Mouse (Mus musculus): ENCODE measurements around the gene Guk1. TPM values are rescaled to one million over a fixed set of nuclear protein-coding genes. Genes with fewer than 3 reads are reported as not detected.

Gene Guk1
- polyA plus RNA-seq, 1 experiment = 284 TPM

GRCm38 (mm10) chr11:59210020-59210419 is 18.0 kb upstream of the Guk1 start:
- 76% methylated on average over 4 of the region's 4 CpGs for WGBS
- TF ChIP-seq POLR2A (IDR thresholded peaks at IDR 0.05; ENCODE audit: low read depth, low read length) (no peak), CTCF (IDR thresholded peaks at IDR 0.05; ENCODE audit: extremely low read depth, insufficient read length, insufficient replicate concordance, low read depth, low read length) (no peak)
- Histone ChIP-seq H3K4me3 (ENCODE audit: low read depth, low read length) (no peak overlapping the region), H3K27me3 (ENCODE audit: control insufficient read depth, insufficient read depth, low read length) (no peaks in the 10 kb centered on the region), H3K27ac (ENCODE audit: insufficient read depth, low read depth, low read length) (0 out of 2 replicates have a peak overlapping the region, but pooled peaks have one; percentile 29), H3K36me3 (ENCODE audit: control insufficient read depth, insufficient read depth, low read length) (peaks cover 45% of the 10 kb centered on the region), H3K4me1 (ENCODE audit: control insufficient read depth, insufficient read depth, insufficient read length, low read length) (peaks cover 10% of the 10 kb centered on the region)

GRCm38 (mm10) chr11:59209580-59209979 is 17.6 kb upstream of the Guk1 start:
- H3K4me1 ChIP-seq (ENCODE audit: control insufficient read depth, insufficient read depth, insufficient read length, low read length) = peaks cover 10% of the 10 kb centered on the region
- H3K4me3 ChIP-seq (ENCODE audit: low read depth, low read length) = peak overlapping the region; percentile 89
- H3K27ac ChIP-seq (ENCODE audit: insufficient read depth, low read depth, low read length) = peak overlapping the region; percentile 41; the same call in 1 of the 2 replicates
- 54% methylated on average over 5 of the region's 5 CpGs for WGBS
- H3K36me3 ChIP-seq (ENCODE audit: control insufficient read depth, insufficient read depth, low read length) = peaks cover 46% of the 10 kb centered on the region
- H3K27me3 ChIP-seq (ENCODE audit: control insufficient read depth, insufficient read depth, low read length) = no peaks in the 10 kb centered on the region
- TF ChIP-seq CTCF (IDR thresholded peaks at IDR 0.05; ENCODE audit: extremely low read depth, insufficient read length, insufficient replicate concordance, low read depth, low read length) = no peak
- TF ChIP-seq POLR2A (IDR thresholded peaks at IDR 0.05; ENCODE audit: low read depth, low read length) = no peak

- no peaks in the 10 kb centered on the region for H3K27me3 ChIP-seq (ENCODE audit: control insufficient read depth, insufficient read depth, low read length)
- H3K27ac ChIP-seq (ENCODE audit: insufficient read depth, low read depth, low read length) = peak overlapping the region; percentile 71
- TF ChIP-seq CTCF (IDR thresholded peaks at IDR 0.05; ENCODE audit: extremely low read depth, insufficient read length, insufficient replicate concordance, low read depth, low read length) (peak; percentile 68; the same call in 1 of the 2 replicates), POLR2A (IDR thresholded peaks at IDR 0.05; ENCODE audit: low read depth, low read length) (0 out of 2 replicates have a peak, but pooled peaks have one; percentile 22)
- peak overlapping the region; percentile 89 for H3K4me3 ChIP-seq (ENCODE audit: low read depth, low read length)
- H3K4me1 ChIP-seq (ENCODE audit: control insufficient read depth, insufficient read depth, insufficient read length, low read length) = peaks cover 10% of the 10 kb centered on the region
- 5% methylated on average over 18 of the region's 18 CpGs for WGBS
- H3K36me3 ChIP-seq (ENCODE audit: control insufficient read depth, insufficient read depth, low read length) = peaks cover 50% of the 10 kb centered on the region
Measured at GRCm38 (mm10) chr11:59209003-59209441, 17.0 kb upstream of the Guk1 start.

GRCm38 (mm10) chr11:59208153-59208831 is 16.3 kb upstream of the Guk1 start, which contains the start of gene 2310033P09Rik:
Gene 2310033P09Rik (plus strand): TSS chr11:59208321.
- H3K36me3 ChIP-seq (ENCODE audit: control insufficient read depth, insufficient read depth, low read length) = peaks cover 48% of the 10 kb centered on the region
- H3K4me1 ChIP-seq (ENCODE audit: control insufficient read depth, insufficient read depth, insufficient read length, low read length) = peaks cover 10% of the 10 kb centered on the region
- TF ChIP-seq POLR2A (IDR thresholded peaks at IDR 0.05; ENCODE audit: low read depth, low read length) (peak; percentile 32; the same call in 1 of the 2 replicates), CTCF (IDR thresholded peaks at IDR 0.05; ENCODE audit: extremely low read depth, insufficient read length, insufficient replicate concordance, low read depth, low read length) (no peak)
- peak within 1 kb of the TSS; percentile 89 for H3K4me3 ChIP-seq (ENCODE audit: low read depth, low read length)
- under 1% methylated on average over 67 of the region's 67 CpGs for WGBS
- H3K27ac ChIP-seq (ENCODE audit: insufficient read depth, low read depth, low read length) = peak within 1 kb of the TSS; percentile 97
- no peaks in the 10 kb centered on the region for H3K27me3 ChIP-seq (ENCODE audit: control insufficient read depth, insufficient read depth, low read length)

- Histone ChIP-seq H3K27me3 (ENCODE audit: control insufficient read depth, insufficient read depth, low read length) (no peaks in the 10 kb centered on the region), H3K27ac (ENCODE audit: insufficient read depth, low read depth, low read length) (peak within 1 kb of the TSS; percentile 74), H3K36me3 (ENCODE audit: control insufficient read depth, insufficient read depth, low read length) (peaks cover 18% of the 10 kb centered on the region), H3K4me1 (ENCODE audit: control insufficient read depth, insufficient read depth, insufficient read length, low read length) (peaks cover 8% of the 10 kb centered on the region; the same call in 1 of the 2 replicates), H3K4me3 (ENCODE audit: low read depth, low read length) (peak within 1 kb of the TSS; percentile 87)
- TF ChIP-seq POLR2A (IDR thresholded peaks at IDR 0.05; ENCODE audit: low read depth, low read length) (peak; percentile 73; the same call in 1 of the 2 replicates), CTCF (IDR thresholded peaks at IDR 0.05; ENCODE audit: extremely low read depth, insufficient read length, insufficient replicate concordance, low read depth, low read length) (no peak)
- WGBS = under 1% methylated on average over 63 of the region's 63 CpGs
Measured at GRCm38 (mm10) chr11:59202081-59202995, 10.3 kb upstream of the Guk1 start, which contains the start of gene Mrpl55. Gene Mrpl55 (plus strand): TSS chr11:59202486.

GRCm38 (mm10) chr11:59201216-59202002 is 9.4 kb upstream of the Guk1 start:
- peak overlapping the region; percentile 74; the same call in 1 of the 2 replicates for H3K27ac ChIP-seq (ENCODE audit: insufficient read depth, low read depth, low read length)
- H3K4me3 ChIP-seq (ENCODE audit: low read depth, low read length) = peak overlapping the region; percentile 87
- 20% methylated on average over 16 of the region's 16 CpGs for WGBS
- H3K36me3 ChIP-seq (ENCODE audit: control insufficient read depth, insufficient read depth, low read length) = peaks cover 16% of the 10 kb centered on the region
- TF ChIP-seq POLR2A (IDR thresholded peaks at IDR 0.05; ENCODE audit: low read depth, low read length) (no peak), CTCF (IDR thresholded peaks at IDR 0.05; ENCODE audit: extremely low read depth, insufficient read length, insufficient replicate concordance, low read depth, low read length) (no peak)
- no peaks in the 10 kb centered on the region for H3K27me3 ChIP-seq (ENCODE audit: control insufficient read depth, insufficient read depth, low read length)
- peaks cover 8% of the 10 kb centered on the region; the same call in 1 of the 2 replicates for H3K4me1 ChIP-seq (ENCODE audit: control insufficient read depth, insufficient read depth, insufficient read length, low read length)
